Mouse (Mus musculus): ENCODE results near the gene Pkd1l2.

GRCm38 (mm10) chr8:117111641-117112040 lies 29.4 kb upstream of the Pkd1l2 start:
- TF ChIP-seq CTCF (IDR thresholded peaks at IDR 0.05; ENCODE audit: borderline replicate concordance, control insufficient read depth, extremely low read depth, insufficient read depth, low read length, poor library complexity) (no peak), POLR2A (IDR thresholded peaks at IDR 0.05; ENCODE audit: control insufficient read depth, extremely low read depth, insufficient read depth, low read length, poor library complexity) (no peak)
